Mouse (Mus musculus) stomach, embryonic 14.5 days (tissue): ENCODE results near the gene Samd10. TPM values are rescaled to one million over a fixed set of nuclear protein-coding genes. Genes with fewer than 3 reads are reported as not detected.
A peak's percentile ranks its signal among the peaks of the same experiment; 100 is the strongest.

Experiments used
- ATAC-seq: fragments of 200-750 bp; cut with Nextera tagmentation; 2 replicates; pipeline ENCODE4 v1.8.0; 2017; ENCODE audit warnings: low read depth, moderate TSS enrichment; ENCODE audit not compliant: insufficient number of reproducible peaks, insufficient read depth, low FRiP score
- H3K27ac ChIP-seq: fragments of 300-500 bp; sonication (generic); 2 replicates; pipeline ENCODE4 v1.5.1; 2014; ENCODE audit warnings: mild to moderate bottlenecking, low read length, moderate library complexity, mixed read lengths
- H3K27me3 ChIP-seq: fragments of 300-500 bp; sonication (generic); 2 replicates; pipeline ENCODE4 v1.6.1; 2014; ENCODE audit warnings: low read length, control low read depth, mixed read lengths; ENCODE audit not compliant: control insufficient read depth, insufficient read depth
- H3K36me3 ChIP-seq: fragments of 300-500 bp; sonication (generic); 2 replicates; pipeline ENCODE4 v1.6.1; 2014; ENCODE audit warnings: mild to moderate bottlenecking, control low read depth, low read length, moderate library complexity, mixed read lengths; ENCODE audit not compliant: control insufficient read depth, insufficient read depth
- H3K4me1 ChIP-seq: fragments of 300-500 bp; sonication (generic); 2 replicates; pipeline ENCODE4 v1.6.1; 2014; ENCODE audit warnings: low read length, control low read depth, mixed read lengths; ENCODE audit not compliant: control insufficient read depth, insufficient read depth
- H3K4me2 ChIP-seq: fragments of 300-500 bp; sonication (generic); replicated peaks from 2 replicates; pipeline ENCODE4 v1.6.1; 2014; ENCODE audit warnings: low read depth, low read length, control low read depth
- H3K4me3 ChIP-seq: fragments of 300-500 bp; sonication (generic); 2 replicates; pipeline ENCODE4 v1.5.1; 2014; ENCODE audit warnings: low read depth, low read length, control low read depth
- H3K9ac ChIP-seq: fragments of 300-500 bp; sonication (generic); replicated peaks from 2 replicates; pipeline ENCODE4 v1.6.1; 2014; ENCODE audit warnings: low read depth, mild to moderate bottlenecking, control low read depth, low read length, moderate library complexity, mixed read lengths
- H3K9me3 ChIP-seq: fragments of 300-500 bp; sonication (generic); 2 replicates; pipeline ENCODE4 v1.6.1; 2016; ENCODE audit warnings: low read depth, low read length, control low read depth; ENCODE audit not compliant: control insufficient read depth
- WGBS: fragments of 180-500 bp; shearing (Covaris S2); extraction: QIAGEN DNeasy Blood & Tissue Kit; methylation state at CpG from one replicate; pipeline ENCODE4 v1.1.7; 2014; 5-methylcytosine and 5-hydroxymethylcytosine counted together
- polyA plus RNA-seq: library from polyadenylated mRNA; unstranded; fragments of >200 nt; fragmentation: Nextera tagmentation; extraction: Ambion mirVana; gene quantifications from 2 replicates; pipeline ENCODE4 v1.2.1, GENCODE M21; 2014

Gene Samd10
- polyA plus RNA-seq, 1 experiment from 2014 or later, result 35.0 TPM

- peaks cover 25% of the 10 kb centered on the region; the same call in 1 of the 2 replicates for H3K36me3 ChIP-seq
- H3K4me1 ChIP-seq, result no peaks in the 10 kb centered on the region
- H3K27me3 ChIP-seq, result no peaks in the 10 kb centered on the region
- ATAC-seq, result peak; percentile 38; the same call in 1 of the 2 replicates
- H3K9me3 ChIP-seq, result peaks cover 7% of the 10 kb centered on the region; the same call in 1 of the 2 replicates
- 94% methylated on average over 10 of the region's 10 CpGs for WGBS
- no peak overlapping the region for H3K27ac ChIP-seq
- H3K9ac ChIP-seq, result no peak overlapping the region
- H3K4me2 ChIP-seq, result no peak overlapping the region
- no peak overlapping the region for H3K4me3 ChIP-seq
Measured at GRCm38 (mm10) chr2:181569856-181570255, 29.2 kb downstream of the Samd10 start.

- Histone ChIP-seq H3K4me1 (no peaks in the 10 kb centered on the region), H3K27me3 (no peaks in the 10 kb centered on the region), H3K9ac (no peak overlapping the region), H3K4me3 (no peak overlapping the region), H3K9me3 (peaks cover 7% of the 10 kb centered on the region; the same call in 1 of the 2 replicates), H3K27ac (no peak overlapping the region), H3K4me2 (no peak overlapping the region), H3K36me3 (peaks cover 21% of the 10 kb centered on the region; the same call in 1 of the 2 replicates)
- ATAC-seq, result no peak
- WGBS, result 73% methylated on average over 7 of the region's 7 CpGs
Measured at GRCm38 (mm10) chr2:181568272-181569008, 30.6 kb downstream of the Samd10 start.

- Histone ChIP-seq H3K27ac (no peak overlapping the region), H3K27me3 (no peaks in the 10 kb centered on the region), H3K9me3 (peaks cover 7% of the 10 kb centered on the region; the same call in 1 of the 2 replicates), H3K9ac (no peak overlapping the region), H3K4me1 (no peaks in the 10 kb centered on the region), H3K4me2 (no peak overlapping the region), H3K4me3 (no peak overlapping the region), H3K36me3 (peaks cover 13% of the 10 kb centered on the region; the same call in 1 of the 2 replicates)
- WGBS, result 85% methylated on average over 3 of the region's 3 CpGs
- no peak for ATAC-seq
Measured at GRCm38 (mm10) chr2:181567338-181567737, 31.7 kb downstream of the Samd10 start.

GRCm38 (mm10) chr2:181553772-181554171 is 45.2 kb downstream of the Samd10 start:
- Histone ChIP-seq H3K4me2 (no peak overlapping the region), H3K27me3 (no peaks in the 10 kb centered on the region), H3K36me3 (peaks cover 35% of the 10 kb centered on the region), H3K27ac (no peak overlapping the region), H3K9me3 (no peaks in the 10 kb centered on the region), H3K4me3 (no peak overlapping the region), H3K4me1 (no peaks in the 10 kb centered on the region), H3K9ac (no peak overlapping the region)
- ATAC-seq, result no peak

GRCm38 (mm10) chr2:181550233-181550632 is 48.8 kb downstream of the Samd10 start:
- ATAC-seq, result no peak
- H3K9me3 ChIP-seq, result no peaks in the 10 kb centered on the region
- no peaks in the 10 kb centered on the region for H3K4me1 ChIP-seq
- H3K36me3 ChIP-seq, result peaks cover 50% of the 10 kb centered on the region
- 89% methylated on average over 2 of the region's 2 CpGs for WGBS
- no peak overlapping the region for H3K9ac ChIP-seq
- no peak overlapping the region for H3K27ac ChIP-seq
- no peak overlapping the region for H3K4me3 ChIP-seq
- H3K27me3 ChIP-seq, result no peaks in the 10 kb centered on the region
- H3K4me2 ChIP-seq, result no peak overlapping the region

- Histone ChIP-seq H3K4me2 (no peak overlapping the region), H3K27ac (no peak overlapping the region), H3K9me3 (no peaks in the 10 kb centered on the region), H3K27me3 (no peaks in the 10 kb centered on the region), H3K36me3 (peaks cover 50% of the 10 kb centered on the region), H3K4me1 (no peaks in the 10 kb centered on the region), H3K9ac (no peak overlapping the region), H3K4me3 (no peak overlapping the region)
- no peak for ATAC-seq
- WGBS, result 87% methylated on average over 5 of the region's 5 CpGs
Measured at GRCm38 (mm10) chr2:181548682-181549081, 50.3 kb downstream of the Samd10 start.

- no peak overlapping the region for H3K27ac ChIP-seq
- no peaks in the 10 kb centered on the region for H3K27me3 ChIP-seq
- no peak overlapping the region for H3K4me2 ChIP-seq
- 85% methylated on average over 1 of the region's 1 CpGs for WGBS
- peaks cover 50% of the 10 kb centered on the region for H3K36me3 ChIP-seq
- H3K9ac ChIP-seq, result no peak overlapping the region
- no peaks in the 10 kb centered on the region for H3K9me3 ChIP-seq
- no peaks in the 10 kb centered on the region for H3K4me1 ChIP-seq
- no peak for ATAC-seq
- H3K4me3 ChIP-seq, result no peak overlapping the region
Measured at GRCm38 (mm10) chr2:181548227-181548626, 50.8 kb downstream of the Samd10 start.

GRCm38 (mm10) chr2:181546142-181546541 is 52.9 kb downstream of the Samd10 start:
- ATAC-seq, result no peak
- no peaks in the 10 kb centered on the region for H3K9me3 ChIP-seq
- no peak overlapping the region for H3K9ac ChIP-seq
- 91% methylated on average over 7 of the region's 7 CpGs for WGBS
- no peak overlapping the region for H3K4me3 ChIP-seq
- H3K27me3 ChIP-seq, result no peaks in the 10 kb centered on the region
- no peaks in the 10 kb centered on the region for H3K4me1 ChIP-seq
- H3K36me3 ChIP-seq, result peaks cover 41% of the 10 kb centered on the region
- no peak overlapping the region for H3K27ac ChIP-seq
- H3K4me2 ChIP-seq, result no peak overlapping the region
